Mouse (Mus musculus) brain, embryonic 18.5 days (tissue): ENCODE data around the gene Ccdc117.
"Not testable (repeated sequence)": the region's sequence is repeated elsewhere in the genome, so short reads cannot be mapped to it uniquely, and the experiment has no call there.

ENCODE experiments used
- DNase-seq: peaks from one replicate; pipeline ENCODE4 v3.0.0-alpha.2; 2012; ENCODE audit warnings: low read depth, low spot score

The Ccdc117 gene

DNA sequence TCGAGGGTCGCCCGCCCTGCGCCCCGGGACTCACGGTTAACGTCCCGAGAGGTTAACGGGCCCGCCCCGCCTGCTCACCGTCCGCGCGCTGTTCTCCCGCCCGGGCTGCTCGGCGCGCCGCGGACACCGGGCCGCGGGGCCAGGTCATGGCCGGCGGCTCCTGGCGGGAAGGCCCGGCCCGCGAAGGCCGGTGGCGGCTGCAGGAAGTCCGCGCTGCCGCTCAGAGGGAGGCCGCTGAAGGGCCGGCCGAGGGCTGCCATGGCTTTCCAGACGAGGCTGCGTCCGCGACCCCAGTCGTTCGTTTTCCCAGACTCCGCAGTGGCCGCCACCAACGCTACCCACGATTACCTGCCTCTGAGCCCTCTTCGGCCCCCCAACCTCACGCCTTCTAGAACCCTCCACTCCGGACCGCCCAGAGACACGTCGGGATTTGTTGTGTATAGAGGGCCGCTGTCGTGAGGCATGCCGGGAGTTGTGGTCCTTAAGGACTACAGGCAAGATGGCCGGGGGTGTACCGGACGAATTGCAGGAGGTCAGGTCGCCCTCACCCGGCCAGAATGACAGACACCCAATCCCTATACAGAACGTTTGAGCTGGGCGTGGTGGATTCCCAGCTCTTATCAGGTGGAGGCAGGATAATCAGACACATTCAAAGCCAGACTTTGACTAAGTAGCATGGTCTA is at the start of gene Ccdc117:
Gene Ccdc117 (minus strand): TSS at position 389 of the 683 bp plus-strand sequence.
- DNase-seq = peak; percentile 80

DNA sequence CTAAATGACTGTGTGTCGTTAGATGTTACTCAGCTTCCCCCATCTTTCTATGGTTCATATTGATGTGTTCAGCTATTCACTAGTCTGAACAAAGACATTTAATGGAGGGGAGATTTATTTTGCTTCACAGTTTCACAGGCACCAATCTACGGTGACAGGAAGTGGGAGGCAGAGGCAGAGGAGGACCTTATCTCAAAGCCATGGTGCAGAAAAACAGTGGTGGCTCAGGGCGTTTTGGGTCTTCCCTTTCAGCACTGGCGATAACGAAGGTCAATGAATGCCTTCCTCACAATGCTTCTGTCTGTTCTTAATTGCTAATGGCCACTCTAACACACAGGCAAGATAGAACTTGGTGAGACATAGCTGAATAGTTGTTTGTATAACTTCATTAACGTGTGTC is 33.1 kb upstream of the Ccdc117 start:
- no peak for DNase-seq

DNA sequence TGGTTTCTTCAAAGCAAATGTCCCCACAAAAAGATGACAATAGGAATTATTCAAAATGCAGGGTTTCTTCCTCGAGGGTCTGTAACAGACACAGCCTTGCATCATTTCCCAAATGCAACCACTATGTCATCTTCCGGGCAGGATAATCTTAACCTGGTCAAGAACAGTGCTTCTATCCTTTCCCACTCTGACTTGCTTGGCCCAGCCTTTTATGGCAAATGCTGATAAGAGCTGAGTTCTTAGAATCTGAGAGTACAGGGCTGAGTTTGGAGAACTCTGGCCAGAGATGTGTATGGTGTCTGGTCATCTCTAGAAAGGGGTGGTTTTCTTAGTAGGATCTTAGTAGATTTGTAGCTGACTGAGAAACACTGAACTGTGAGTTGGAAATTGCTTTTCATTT is 31.8 kb upstream of the Ccdc117 start:
- DNase-seq = no peak

DNA sequence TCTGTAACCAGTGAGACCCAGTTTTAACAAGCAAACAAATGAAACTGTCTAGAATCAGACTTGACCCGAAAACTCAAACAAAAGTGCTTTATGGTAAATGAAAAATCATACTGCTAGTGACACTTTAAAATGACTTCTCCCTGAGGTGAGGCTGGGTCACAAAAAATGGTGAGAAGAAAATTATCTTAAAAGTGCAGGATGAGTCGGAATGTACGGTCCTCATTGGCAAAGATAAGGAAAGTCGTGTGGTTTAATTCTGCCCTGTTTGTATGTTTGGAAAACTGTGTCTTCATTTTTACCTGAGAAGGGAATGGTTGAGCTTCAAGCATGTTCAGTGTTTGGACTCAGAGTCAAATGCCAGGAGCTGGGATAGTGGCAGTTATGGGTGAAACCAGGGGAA is 29.9 kb upstream of the Ccdc117 start:
- no peak for DNase-seq

DNA sequence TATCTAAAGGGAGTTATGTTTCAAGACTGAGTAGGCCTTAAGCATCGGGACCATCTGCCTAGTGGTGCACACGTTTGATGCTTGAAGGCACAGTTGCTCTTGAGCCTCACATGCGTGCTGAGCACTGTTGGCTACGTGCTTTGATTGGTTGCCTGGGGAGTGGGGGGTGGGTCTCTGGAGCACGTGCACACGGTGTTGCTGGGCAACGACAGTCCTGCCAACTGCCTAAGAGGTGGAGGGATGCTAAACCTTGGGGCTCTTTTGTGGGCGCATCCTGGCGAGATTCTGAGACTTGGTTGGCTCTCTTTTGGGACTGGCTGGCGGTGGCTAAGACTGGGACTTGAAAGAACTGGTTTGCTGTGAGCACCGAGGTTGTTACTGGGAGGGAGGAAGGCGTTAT is 27.5 kb upstream of the Ccdc117 start, which contains the start of gene Ankrd36:
Gene Ankrd36 (plus strand): TSS at position 211 of the 400 bp plus-strand sequence.
- DNase-seq = no peak

DNA sequence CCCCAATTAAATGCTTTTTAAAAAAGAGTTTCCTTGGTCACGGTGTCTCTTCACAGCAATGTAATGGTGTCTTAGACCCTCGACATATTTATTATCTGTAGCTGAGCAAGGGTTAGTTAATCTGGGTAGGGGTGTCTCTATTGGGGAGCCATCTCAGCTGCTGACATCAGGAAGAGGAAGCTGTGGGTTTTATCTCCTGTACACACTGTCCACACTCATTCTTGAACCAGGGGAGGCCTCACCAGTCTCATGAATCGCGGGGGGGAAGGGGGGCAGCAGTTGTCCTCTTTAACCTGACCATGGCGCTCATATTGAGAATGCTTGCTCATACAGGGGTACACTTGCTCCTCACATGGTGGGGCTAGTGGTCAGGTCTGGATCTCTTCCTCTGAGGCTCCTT is 26.1 kb upstream of the Ccdc117 start:
- no peak for DNase-seq

DNA sequence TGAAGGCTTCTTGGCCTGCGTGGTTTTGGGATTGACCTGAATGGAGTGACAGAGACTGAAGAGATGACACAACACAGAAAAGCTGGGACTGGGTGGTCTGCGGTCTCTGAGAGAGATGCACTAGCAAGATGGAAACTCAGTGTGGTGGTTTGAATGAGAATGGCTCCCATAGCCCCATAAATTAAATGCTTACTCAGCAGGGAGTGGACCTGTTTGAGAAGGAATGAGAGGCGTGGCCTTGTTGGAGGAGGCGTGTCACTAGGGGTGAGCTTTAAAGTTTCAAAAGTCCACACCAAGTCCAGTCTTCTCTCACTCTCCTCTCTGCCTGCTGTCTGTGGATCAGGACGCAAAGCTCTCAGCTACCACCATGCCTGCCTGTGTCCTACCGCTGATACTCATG is 25.7 kb upstream of the Ccdc117 start:
- no peak for DNase-seq

DNA sequence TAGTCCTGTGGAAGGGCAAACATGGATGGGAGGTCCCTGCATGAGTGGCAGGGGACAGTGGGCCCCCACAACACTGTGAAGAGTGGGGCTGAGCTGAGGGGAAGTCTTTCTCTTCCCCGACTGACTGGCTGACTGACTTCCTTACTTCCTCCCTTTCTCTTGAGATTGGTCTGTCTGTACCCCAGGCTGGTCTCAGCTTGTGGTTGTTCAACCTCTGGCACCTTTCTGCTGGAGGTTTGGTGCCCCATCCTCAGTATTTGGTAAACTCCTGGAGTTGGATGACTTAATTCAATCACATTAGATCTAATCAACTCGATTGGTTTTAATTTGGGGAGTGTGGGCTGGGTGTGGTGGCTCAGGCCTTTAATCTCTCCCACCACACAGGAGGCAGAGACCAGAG is 24.5 kb upstream of the Ccdc117 start:
- DNase-seq = no peak

DNA sequence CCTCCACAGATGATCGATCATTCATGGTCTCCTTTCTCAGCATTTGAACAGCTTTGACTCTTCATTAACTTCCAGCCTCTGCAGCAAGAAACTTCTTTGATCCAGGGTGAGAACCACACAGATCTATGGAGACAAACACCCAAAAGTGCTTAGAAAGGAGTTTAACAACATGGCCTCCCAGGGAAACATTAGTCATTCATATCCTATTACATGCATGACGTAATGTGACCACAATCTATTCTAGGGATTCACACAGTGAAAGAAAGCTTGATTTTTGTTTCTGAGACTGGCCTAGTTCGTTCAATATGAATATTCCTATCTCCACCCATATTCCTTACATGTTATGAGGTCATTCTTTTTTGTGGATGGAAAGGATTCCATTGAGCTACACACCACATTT is 23.6 kb upstream of the Ccdc117 start:
- DNase-seq = no peak

DNA sequence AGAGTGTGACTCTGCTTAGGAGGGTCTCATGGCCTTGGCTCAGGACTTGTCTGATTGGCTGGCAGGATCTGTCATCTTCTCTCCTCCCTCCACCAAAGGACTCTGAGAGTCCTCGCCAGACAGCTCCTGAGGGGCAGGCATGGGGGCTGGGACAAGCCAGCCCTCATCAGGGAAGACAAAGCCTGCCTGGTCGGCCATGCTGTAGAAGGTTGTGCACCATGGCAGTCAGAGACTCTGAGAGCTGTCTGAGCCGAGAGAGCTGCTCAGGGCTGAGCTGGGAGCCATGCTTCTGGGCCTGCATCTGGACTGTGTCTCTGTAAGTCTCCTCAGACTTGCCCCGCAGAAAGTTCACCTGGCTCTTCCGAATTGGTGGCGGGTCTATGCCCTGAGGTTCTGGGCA is 21.9 kb upstream of the Ccdc117 start:
- DNase-seq = no peak

- DNase-seq = no peak
Observed at GRCm38 (mm10) chr11:5562625-5563268, 20.8 kb upstream of the Ccdc117 start.

GRCm38 (mm10) chr11:5560273-5560672 is 18.3 kb upstream of the Ccdc117 start:
- DNase-seq = no peak

DNA sequence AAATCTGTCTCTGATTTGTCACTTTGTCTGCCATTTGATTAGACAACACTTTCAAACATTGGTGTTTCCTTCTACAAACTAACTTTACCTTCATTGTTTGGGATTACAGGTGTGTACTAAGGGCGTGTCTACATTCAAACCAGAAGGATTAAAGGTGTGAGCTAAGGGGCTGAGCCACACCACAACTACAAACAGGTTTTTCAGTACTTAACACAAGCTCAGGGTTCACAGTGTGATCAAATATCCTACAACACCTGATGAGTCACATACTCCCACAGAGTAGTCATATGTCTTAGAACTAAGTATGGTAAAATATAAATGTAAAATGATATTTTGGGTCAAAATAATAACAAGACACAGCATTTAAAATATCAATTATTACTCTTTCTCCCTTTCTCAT is 9.9 kb upstream of the Ccdc117 start:
- no peak for DNase-seq

DNA sequence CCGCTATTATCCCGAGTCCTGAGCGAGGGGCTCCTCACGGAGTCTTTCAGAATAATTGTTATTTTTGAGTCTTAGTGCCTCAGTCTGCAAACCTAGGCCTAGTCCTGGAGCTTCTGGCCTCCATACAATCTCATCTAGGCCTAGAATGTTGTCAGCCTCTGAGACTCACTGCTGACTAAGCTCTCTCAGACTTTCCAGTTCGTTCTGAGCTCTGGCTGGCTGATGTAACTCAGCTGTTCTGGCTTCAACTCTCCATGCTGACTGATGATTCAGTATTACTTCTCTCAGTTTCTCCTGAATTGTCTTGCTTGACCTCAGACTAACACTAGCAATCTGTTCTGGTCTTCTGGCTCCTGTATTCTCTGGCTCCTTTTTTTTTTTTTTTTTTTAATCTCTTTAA is 9.4 kb upstream of the Ccdc117 start:
- no peak for DNase-seq

DNA sequence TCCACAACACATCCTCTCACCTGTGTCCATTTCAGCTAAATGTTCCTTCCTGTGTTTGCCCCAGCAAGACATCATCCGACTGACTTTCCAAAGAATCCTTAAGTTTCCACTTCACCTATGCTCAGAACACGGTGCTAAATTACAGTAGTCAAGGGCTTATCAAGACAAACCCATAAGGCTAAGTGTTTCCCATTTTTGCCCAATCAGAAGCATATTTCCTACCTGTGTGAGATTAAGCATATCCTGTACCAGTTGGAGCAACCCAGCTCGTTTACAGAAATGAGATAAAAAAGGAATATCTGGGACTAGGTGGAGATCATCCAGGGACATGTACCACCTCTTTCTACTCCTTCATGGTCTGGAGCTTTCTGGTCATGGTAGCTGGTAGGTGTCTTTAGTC is 4.7 kb upstream of the Ccdc117 start:
- DNase-seq = no peak

DNA sequence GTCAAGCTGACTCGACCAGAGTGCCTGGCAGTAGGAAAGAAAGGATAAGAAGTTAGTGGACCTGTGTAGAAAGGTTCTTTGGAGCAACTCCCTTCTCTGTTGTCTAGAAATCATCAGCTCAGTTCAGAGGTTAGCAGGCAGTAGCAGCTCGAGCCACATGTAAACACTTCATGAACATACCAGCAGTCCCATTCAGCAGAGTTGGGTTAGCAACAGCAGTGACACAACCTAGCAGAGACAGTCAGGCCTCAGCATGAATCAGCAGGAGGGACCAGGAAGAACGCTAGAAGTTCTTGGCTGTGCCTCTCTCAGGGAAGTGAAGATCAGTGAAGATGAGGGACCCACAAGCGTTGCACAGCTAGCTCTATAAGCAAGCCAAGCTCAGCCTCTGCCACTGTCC is 3.5 kb upstream of the Ccdc117 start:
- no peak for DNase-seq

DNA sequence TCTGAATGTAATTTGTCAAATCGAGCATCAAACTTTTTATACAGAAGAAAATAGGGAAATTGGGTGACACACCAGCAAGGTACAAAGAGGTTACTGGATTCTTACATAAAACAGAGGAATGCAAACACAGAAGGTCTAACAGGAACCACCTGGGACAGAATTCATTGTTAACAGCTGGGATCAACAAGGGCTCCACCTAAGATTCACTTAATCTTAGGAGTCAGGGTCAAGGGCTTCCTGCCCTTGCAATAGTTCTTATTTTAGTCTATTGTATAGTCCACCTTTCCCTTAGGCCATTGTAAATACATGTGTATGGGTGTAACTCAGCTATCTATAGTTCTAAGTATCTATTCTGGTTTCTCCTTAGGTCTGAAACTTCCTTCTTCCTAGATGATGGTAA is 2.7 kb upstream of the Ccdc117 start:
- not testable (repeated sequence) for DNase-seq

- DNase-seq = no peak
Observed at GRCm38 (mm10) chr11:5543281-5543680, 1.3 kb upstream of the Ccdc117 start.

- no peak for DNase-seq
Observed at GRCm38 (mm10) chr11:5542482-5543185, 647 bp upstream of the Ccdc117 start.

DNA sequence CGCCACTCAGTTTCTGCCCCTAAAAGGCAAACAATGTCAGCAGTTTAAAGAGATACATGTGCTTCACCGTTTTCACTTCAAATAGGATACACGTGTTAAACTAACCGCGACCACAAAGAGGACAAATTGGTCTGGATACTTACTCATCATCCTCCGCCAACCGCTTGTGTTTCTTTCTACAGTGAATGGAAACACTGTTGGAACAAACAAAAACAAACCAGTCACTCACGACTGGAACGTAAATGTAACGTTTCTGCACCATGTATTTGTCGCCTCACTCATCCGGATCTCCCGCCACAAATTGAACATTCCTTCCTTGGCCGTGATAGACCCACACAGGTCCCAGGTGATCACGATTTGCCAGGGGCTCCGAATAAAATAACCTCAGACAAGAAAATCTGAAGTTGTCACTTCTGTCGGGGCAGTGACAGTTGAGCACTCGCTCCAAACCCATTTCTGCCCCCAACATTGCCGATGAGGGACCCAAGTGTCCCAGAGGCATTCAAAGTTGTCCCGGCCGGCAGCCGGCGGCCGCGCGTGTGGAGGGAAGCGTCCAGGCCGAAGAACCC is 673 bp downstream of the Ccdc117 start:
- no peak for DNase-seq

DNA sequence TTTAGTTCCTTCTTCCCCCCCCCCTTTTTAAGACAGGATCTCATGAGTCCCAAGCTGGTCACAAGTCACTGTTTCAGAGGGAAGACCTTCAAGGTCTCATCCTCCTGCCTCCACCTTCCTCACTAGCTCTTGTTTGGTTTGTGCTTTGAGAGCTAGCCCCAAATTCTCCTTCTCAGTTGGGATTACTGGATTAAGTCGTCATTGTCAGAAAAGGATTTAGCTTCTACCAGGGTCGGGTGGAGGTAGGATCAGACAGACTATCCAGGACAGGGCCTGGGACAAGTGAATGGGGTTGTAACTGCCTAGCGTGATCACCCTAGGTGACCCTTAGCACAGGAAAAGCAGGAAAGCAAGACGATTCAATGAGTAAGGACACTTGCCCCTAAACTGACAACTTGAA is 1.7 kb downstream of the Ccdc117 start:
- no peak for DNase-seq

DNA sequence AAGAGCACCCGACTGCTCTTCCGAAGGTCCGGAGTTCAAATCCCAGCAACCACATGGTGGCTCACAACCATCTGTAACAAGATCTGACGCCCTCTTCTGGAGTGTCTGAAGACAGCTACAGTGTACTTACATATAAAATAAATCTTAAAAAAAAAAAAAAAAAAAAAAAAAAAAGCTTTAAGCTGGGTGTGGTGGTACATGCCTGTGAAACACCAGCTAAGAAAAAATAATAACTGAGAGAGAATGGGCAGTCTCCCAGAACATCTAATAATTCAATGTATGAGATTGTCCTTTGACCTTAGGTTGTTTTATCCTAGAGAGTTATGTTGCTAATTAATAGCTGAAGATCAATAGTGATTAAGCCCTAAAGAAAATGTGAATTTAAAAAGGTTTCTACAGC is 4.5 kb downstream of the Ccdc117 start:
- DNase-seq = not testable (repeated sequence)

DNA sequence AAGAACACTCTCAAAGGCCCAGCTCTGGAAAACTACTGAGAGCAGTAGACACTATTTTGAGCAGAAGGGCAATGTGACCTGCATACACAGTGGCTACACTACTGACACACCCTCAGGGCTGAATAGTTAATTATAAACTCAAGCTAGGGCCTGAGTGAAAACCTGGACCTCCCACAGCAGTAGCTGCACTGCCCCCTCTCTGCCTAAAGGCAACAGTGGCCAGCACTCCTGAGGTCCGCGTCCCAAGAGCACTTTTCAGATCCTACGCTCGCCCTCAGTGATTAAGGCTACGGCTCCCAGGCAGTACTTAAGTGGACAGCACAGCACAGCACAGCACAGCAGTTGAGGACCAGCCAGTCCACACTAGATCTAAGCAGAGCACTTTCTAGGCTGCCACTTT is 8.9 kb downstream of the Ccdc117 start:
- no peak for DNase-seq
